Mouse (Mus musculus) cortical plate, adult 2 months (tissue): Measurements from ENCODE around the gene Dph1.

Experiments used
- CTCF ChIP-seq: fragments of 200-500 bp; IDR thresholded peaks from 2 replicates; pipeline ENCODE4 v1.5.1; 2011; ENCODE audit warnings: mild to moderate bottlenecking, control low read depth, low read length; ENCODE audit not compliant: insufficient read depth; ENCODE audit errors: extremely low read depth
- POLR2A ChIP-seq: fragments of 200-500 bp; IDR thresholded peaks from 2 replicates; pipeline ENCODE4 v1.6.1; 2011; ENCODE audit warnings: mild to moderate bottlenecking, low read length, control low read depth; ENCODE audit not compliant: insufficient read depth; ENCODE audit errors: extremely low read depth

GRCm38 (mm10) chr11:75200935-75201334 lies 9.9 kb upstream of the Dph1 start:
- TF ChIP-seq CTCF = no peak
- TF ChIP-seq POLR2A = no peak
